Mouse (Mus musculus) WW6 (cell line): ENCODE measurements at regions not wholly inside any gene's neighbourhood (a gene's known extent, or its start where the extent isn't known, plus 50 kb on each side); places are given as distances from the start of the nearest gene placed in this dataset.

Source experiments
- DNase-seq: peaks from one replicate; pipeline ENCODE4 v3.0.0-alpha.2; 2013; ENCODE audit warnings: low read depth, low spot score

DNA sequence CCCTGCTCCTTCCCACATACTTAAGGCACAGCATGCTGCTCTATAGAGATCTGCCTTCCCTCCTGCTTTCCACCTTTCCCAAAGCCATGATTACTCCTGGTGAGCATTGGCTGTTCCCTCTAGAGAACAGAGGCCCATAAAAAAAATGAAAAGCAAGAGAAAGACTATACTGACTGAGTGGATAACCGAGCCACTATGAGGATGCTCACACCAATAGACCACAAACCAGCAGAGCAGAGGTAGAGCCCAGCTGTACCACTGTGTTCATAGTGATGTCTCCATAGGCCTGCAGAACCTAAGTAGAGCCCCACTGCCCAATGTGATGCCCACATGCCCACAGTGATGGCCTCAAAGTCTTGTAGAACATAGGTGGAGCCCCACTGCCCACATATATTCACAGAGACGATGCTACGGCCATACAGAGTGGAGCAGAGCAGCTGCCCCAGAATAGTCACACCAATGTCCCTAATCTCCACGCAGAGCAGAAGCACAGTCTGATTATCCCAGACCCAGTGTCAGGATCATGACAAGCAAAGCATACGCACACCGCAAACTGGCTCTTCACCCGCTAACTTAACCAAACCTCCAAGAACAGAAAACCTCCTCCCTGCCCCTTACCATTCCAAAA lies 174.8 kb upstream of the Nr4a3 start:
- DNase-seq = no peak

DNA sequence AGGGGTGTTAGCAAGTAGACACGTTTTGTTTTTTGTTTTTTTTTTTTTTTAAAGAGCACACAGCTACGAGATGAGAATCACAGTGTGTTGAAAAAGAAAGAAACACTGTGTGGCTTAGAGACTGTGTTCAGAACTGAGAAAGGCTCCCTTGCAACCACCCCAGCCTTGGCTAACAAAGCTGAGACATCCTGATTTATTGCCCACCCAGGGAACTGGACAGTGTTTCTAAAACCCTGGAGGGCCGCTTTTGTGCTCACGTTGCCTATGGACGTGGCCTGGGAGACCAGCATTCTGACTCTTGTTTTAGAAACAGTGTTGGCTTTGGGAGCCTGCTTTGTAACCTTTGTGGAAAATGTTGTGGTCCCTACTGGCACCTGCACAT lies 174.3 kb upstream of the Nr4a3 start:
- DNase-seq = no peak

DNA sequence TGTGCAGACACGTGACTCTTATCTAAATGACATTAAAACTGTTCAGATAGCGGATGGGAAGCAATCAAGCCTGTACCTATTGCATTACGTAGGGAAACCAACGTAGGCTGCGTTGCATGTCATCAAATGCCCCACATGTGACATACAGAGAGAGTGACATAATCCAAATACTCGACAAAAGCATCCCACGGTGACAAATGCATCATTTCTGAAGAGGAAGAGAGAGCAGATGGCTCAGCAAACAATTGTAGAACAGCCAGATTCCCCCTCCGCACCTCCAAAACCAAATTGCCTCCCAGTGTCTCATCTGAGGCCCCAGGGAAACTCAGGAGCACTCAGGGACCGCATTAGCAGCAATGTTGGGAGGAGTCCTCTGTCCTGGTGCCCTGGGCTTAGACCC lies 163.4 kb upstream of the Nr4a3 start:
- no peak for DNase-seq

DNA sequence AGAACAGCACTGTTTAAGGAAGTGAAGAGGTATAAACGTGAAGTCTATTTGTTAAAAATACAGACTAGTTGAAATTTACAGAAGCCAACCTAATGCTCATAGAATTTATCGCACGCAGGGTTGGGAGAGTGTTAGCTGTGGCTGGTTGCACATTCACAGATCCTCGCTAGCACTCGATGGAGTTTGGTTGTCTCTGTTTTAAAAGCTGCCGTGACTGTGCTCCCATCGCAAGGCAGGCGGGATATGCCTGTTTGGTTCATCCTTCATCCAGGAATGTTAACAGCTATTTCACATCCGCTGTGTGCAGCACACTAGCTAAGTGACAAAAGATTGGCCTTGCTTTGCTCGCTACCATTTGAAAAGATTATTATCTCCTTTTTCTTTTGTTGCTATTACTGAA lies 162.9 kb upstream of the Nr4a3 start:
- DNase-seq = no peak

- no peak for DNase-seq
These were observed 145.4 kb upstream of the Nr4a3 start for GRCm38 (mm10) chr4:47899579-47899978.

DNA sequence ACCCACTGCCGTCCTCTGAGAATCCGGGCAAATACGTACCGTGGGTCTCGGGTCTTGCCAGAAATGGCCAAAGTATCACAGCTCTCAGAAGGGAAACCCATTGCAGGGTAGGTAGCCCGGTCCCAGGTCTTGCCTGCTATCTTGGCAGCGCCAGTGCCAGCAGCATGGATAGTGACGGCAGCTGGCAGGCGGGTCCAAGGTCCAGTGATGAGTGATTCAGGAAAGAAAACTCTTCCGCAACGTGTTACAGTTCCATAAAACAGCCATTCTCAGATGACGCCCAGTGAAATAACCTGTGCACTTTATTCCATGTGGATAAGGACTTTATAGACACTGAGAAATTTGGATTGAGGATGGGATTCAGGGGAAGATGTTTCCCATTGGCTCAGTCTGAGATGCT lies 142.2 kb upstream of the Nr4a3 start:
- DNase-seq = no peak

DNA sequence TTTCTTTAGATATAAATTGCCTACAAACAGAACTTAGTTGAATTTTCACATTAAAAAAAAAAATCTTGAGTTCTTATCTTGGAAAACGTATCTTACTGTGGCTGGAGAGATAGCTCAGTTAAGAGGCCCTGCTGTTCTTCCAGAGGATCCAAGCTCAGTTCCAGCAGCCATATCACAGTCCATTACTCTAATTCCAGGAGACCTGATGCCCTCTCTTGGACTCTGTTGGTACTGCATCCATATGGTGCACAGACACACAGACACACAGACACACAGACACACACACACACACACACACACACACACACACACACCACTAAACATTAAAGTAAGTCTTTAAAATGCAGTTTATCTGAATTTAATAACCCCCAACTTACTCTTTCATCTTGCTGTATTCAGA lies 132.7 kb upstream of the Nr4a3 start:
- no peak for DNase-seq

DNA sequence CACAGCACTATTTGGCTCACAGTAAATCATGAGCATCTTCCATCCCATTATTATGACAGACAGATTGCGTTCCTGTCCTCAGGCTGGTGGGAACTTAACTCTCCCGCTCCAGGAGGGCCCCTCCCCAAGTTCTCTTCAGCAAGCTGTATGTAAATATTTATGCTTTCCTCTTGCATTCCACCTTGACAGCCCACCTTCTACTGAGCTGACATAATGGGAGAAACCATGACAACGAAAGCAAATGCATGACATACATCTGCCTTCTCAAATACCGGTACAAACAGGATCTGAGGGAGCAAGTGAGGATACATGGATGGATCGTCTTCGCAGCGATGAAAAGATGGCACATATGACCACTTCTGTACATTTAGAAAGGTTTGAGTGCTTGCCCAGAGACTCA lies 125.4 kb upstream of the Nr4a3 start:
- no peak for DNase-seq

DNA sequence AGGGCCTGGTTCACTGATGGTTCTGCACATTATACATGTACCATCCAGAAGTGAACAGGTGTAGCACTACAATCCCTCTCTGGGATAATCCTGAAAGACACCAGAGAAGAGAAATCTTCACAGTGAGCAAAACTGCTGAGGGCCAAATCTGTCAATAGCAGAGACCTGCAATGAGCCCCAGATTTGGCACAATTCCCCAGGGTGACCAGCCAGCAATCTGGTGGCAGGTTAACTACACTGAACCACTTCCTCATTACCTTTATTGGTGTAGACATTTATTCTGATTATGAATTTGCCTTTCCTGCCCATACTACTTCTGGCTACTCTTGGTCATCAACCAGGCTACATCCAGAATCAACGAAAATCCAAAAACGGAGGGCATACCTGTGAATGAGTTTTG lies 113.5 kb upstream of the Nr4a3 start:
- no peak for DNase-seq

DNA sequence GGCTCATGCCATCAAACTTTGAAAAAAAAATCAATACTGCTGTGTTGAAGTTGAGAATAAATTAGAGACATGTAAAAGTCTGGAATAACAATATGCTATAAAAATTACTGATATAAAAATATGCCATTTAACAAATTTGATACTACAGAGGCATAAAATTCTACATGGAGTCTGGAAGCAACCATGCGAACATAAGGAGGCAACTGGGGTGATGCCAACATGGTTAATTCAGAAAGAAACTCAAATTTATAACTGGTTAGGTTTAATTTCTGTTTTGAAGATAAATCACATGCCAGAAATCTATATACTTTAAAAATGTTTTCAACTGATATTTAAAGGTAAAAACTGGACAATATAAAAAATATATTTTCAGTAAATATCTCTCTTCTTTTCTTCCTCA lies 111.4 kb upstream of the Nr4a3 start:
- DNase-seq = no peak

DNA sequence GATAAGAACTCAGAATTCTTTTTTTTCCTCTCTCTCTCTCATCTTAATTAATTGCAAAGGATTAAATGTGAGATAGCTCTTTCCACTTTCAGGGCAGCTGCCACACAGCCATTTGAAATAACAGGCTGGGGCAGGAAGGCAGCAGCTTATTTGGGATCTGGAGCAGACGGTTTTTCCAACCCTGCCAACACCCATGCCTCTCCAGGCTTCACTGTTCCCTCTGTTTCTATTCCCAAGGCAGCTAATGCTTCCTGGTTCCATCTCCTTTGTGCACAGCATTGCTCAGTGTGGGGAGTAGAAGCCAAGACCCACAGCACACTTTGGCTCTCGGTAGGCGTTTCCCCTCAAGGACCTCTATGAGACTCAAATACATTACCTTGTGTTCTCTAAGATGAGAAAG lies 109.4 kb upstream of the Nr4a3 start:
- DNase-seq = no peak

- no peak for DNase-seq
These were observed 108.4 kb upstream of the Nr4a3 start for GRCm38 (mm10) chr4:47936470-47937125.

DNA sequence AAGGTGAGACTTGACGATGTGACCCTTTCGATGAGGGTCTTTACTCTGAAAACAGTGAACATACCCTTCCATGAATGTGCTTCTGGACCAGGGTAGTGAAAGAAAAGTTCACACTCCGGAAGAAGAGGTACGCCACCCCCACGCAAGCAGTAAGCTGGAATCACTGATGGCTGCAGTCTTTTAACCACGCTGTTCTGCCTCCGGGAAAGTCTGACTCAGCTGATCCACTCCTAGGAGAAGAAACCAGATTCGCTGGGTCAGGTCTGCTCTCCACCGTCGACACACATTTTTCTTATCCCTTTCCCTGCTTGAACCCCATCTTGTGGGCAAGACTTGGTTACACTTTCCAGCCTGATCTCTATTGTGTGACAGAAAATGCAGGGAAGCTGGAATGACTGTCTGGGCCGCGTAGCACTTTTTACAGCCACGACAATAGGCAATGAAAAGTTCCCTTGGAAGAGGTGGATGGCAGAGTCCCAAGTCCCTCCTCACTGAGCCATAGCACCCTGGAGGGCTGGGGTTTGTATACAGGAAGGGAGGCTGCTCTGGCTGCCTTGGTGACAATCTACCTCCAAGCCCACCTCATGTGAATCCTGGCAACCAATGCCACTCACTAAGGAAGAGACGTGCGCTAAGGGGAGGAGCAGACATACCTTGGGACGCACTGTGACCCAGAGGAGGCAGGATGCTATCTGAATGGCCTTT lies 96.9 kb upstream of the Nr4a3 start:
- DNase-seq = no peak

GRCm38 (mm10) chr4:47948789-47949188 lies 96.2 kb upstream of the Nr4a3 start:
- DNase-seq = no peak

GRCm38 (mm10) chr4:47954576-47955305 lies 90.2 kb upstream of the Nr4a3 start:
- no peak for DNase-seq

GRCm38 (mm10) chr4:47964630-47965029 lies 80.3 kb upstream of the Nr4a3 start:
- DNase-seq = no peak

DNA sequence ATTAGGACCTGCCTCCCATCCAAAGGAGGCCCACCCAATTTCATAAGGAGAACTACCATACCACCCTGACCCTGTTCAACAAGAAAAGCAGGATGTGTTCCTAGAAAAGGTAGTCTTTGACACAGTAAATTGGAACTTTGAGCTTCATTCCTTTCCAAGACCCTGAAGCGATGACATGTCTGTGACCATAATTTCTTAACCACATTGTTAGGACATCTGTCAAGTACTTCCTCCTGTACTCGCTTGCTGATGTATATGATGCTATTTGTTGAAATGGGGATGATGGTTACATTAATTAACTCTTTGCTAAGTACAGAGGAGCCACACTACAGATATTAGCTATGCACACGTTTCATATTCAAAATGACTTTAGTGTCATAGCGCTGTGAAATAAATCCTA lies 73.1 kb upstream of the Nr4a3 start:
- DNase-seq = no peak

DNA sequence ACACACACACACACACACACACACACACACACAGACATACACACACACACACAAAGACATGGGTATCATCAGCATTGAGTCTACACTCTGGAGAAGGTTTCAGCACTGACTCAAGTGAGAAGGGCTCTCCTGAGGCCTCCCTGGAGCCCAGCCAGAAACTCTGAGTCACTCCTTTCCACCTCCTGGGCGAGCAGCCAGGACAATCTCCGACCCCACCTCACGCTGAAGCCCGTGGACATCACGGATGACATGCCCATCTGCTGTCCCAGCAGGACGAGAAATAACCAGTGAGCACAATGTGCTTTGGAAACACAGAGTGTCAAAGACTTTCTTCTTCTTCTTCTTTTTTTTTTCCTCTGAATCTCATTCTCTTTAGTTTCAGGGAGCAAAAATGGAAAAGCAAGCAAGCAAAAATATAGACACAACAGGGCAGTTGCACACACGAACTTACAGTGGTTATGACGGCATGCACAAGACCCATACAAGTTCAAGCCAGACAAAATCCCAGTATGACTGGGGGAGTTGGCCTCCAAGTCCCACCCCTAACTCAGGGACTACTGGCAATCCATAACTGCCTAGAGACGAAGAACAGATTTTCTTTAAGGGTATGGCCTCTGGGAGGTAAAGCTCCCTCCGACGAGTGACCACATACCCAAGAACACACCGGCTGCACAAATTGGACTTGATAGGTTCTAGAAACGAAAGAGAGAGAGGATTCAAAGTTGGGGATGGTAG lies 65.2 kb upstream of the Nr4a3 start:
- no peak for DNase-seq
